Mouse (Mus musculus): ENCODE measurements around the gene Tmem39a. TPM values are rescaled to one million over a fixed set of nuclear protein-coding genes. Genes with fewer than 3 reads are reported as not detected.

Gene Tmem39a
- total and polyA plus RNA-seq, 2 experiments from 2014 or later: 23.3 to 28.7 TPM

- Histone ChIP-seq H3K4me1 (ENCODE audit: control insufficient read depth, insufficient read depth) (no peaks in the 10 kb centered on the region), H3K4me3 (ENCODE audit: low read depth, low read length) (no peak overlapping the region), H3K9ac (replicated peaks; ENCODE audit: low read depth, low read length) (no peak overlapping the region), H3K27ac (ENCODE audit: low read depth) (no peak overlapping the region), H3K27me3 (ENCODE audit: control insufficient read depth, insufficient read depth, low read length) (no peaks in the 10 kb centered on the region), H3K4me2 (ENCODE audit: low read depth, low read length) (no peak overlapping the region), H3K9me3 (replicated peaks; ENCODE audit: control insufficient read depth, low read length) (no peaks in the 10 kb centered on the region), H3K36me3 (replicated peaks; ENCODE audit: control insufficient read depth, insufficient read depth, low read length) (no peaks in the 10 kb centered on the region)
- DNase-seq (ENCODE audit: low spot score) (no peak), ATAC-seq (ENCODE audit: insufficient read depth, low read depth) (no peak)
- TF ChIP-seq CTCF (IDR thresholded peaks at IDR 0.05; ENCODE audit: low read depth) (no peak), EP300 (IDR thresholded peaks at IDR 0.05; ENCODE audit: low read depth) (no peak)
- WGBS: 76% methylated on average over 3 of the region's 3 CpGs
These were observed 2.5 kb upstream of the Tmem39a start for GRCm38 (mm10) chr16:38555988-38556387.

- no peaks in the 10 kb centered on the region for H3K9me3 ChIP-seq (replicated peaks; ENCODE audit: control insufficient read depth, low read length)
- peak; percentile 90 for DNase-seq (ENCODE audit: low spot score)
- peaks cover 5% of the 10 kb centered on the region for H3K4me1 ChIP-seq (ENCODE audit: control insufficient read depth, insufficient read depth)
- H3K27ac ChIP-seq (ENCODE audit: low read depth): peak overlapping the region; percentile 80
- no peaks in the 10 kb centered on the region for H3K27me3 ChIP-seq (ENCODE audit: control insufficient read depth, insufficient read depth, low read length)
- WGBS: 7% methylated on average over 37 of the region's 37 CpGs
- peak overlapping the region; percentile 85 for H3K9ac ChIP-seq (replicated peaks; ENCODE audit: low read depth, low read length)
- H3K4me2 ChIP-seq (ENCODE audit: low read depth, low read length): peak overlapping the region; percentile 65
- peak; percentile 97 for ATAC-seq (ENCODE audit: insufficient read depth, low read depth)
- TF ChIP-seq EP300 (IDR thresholded peaks at IDR 0.05; ENCODE audit: low read depth) (0 out of 2 replicates have a peak, but pooled peaks have one; percentile 49), CTCF (IDR thresholded peaks at IDR 0.05; ENCODE audit: low read depth) (no peak; the same call in 1 of the 2 replicates)
- H3K36me3 ChIP-seq (replicated peaks; ENCODE audit: control insufficient read depth, insufficient read depth, low read length): 0 out of 2 replicates have a peak, but pooled peaks cover 20% of the 10 kb centered on the region
- peak overlapping the region; percentile 89 for H3K4me3 ChIP-seq (ENCODE audit: low read depth, low read length)
These were observed 3.9 kb downstream of the Tmem39a start for GRCm38 (mm10) chr16:38562131-38562967.

GRCm38 (mm10) chr16:38562968-38563327, 4.5 kb downstream of the Tmem39a start:
- ATAC-seq (ENCODE audit: insufficient read depth, low read depth) (peak; percentile 57; the same call in 1 of the 2 replicates), DNase-seq (ENCODE audit: low spot score) (peak; percentile 9)
- Histone ChIP-seq H3K4me3 (ENCODE audit: low read depth, low read length) (peak overlapping the region; percentile 89), H3K27ac (ENCODE audit: low read depth) (peak overlapping the region; percentile 80), H3K9ac (replicated peaks; ENCODE audit: low read depth, low read length) (peak overlapping the region; percentile 85), H3K4me2 (ENCODE audit: low read depth, low read length) (peak overlapping the region; percentile 65), H3K4me1 (ENCODE audit: control insufficient read depth, insufficient read depth) (peaks cover 5% of the 10 kb centered on the region), H3K27me3 (ENCODE audit: control insufficient read depth, insufficient read depth, low read length) (no peaks in the 10 kb centered on the region), H3K36me3 (replicated peaks; ENCODE audit: control insufficient read depth, insufficient read depth, low read length) (peaks cover 20% of the 10 kb centered on the region; the same call in 1 of the 2 replicates), H3K9me3 (replicated peaks; ENCODE audit: control insufficient read depth, low read length) (no peaks in the 10 kb centered on the region)
- 0% methylated on average over 25 of the region's 25 CpGs for WGBS
- TF ChIP-seq CTCF (IDR thresholded peaks at IDR 0.05; ENCODE audit: low read depth): no peak
- TF ChIP-seq EP300 (IDR thresholded peaks at IDR 0.05; ENCODE audit: low read depth): no peak

GRCm38 (mm10) chr16:38563516-38563915, 5.0 kb downstream of the Tmem39a start:
- peaks cover 5% of the 10 kb centered on the region for H3K4me1 ChIP-seq (ENCODE audit: control insufficient read depth, insufficient read depth)
- H3K36me3 ChIP-seq (replicated peaks; ENCODE audit: control insufficient read depth, insufficient read depth, low read length): peaks cover 20% of the 10 kb centered on the region; the same call in 1 of the 2 replicates
- DNase-seq (ENCODE audit: low spot score): no peak
- H3K9me3 ChIP-seq (replicated peaks; ENCODE audit: control insufficient read depth, low read length): no peaks in the 10 kb centered on the region
- no peak for ATAC-seq (ENCODE audit: insufficient read depth, low read depth)
- no peaks in the 10 kb centered on the region for H3K27me3 ChIP-seq (ENCODE audit: control insufficient read depth, insufficient read depth, low read length)
- no peak overlapping the region for H3K27ac ChIP-seq (ENCODE audit: low read depth)
- H3K9ac ChIP-seq (replicated peaks; ENCODE audit: low read depth, low read length): peak overlapping the region; percentile 85
- peak overlapping the region; percentile 65 for H3K4me2 ChIP-seq (ENCODE audit: low read depth, low read length)
- WGBS: 20% methylated on average over 10 of the region's 10 CpGs
- H3K4me3 ChIP-seq (ENCODE audit: low read depth, low read length): peak overlapping the region; percentile 89
- TF ChIP-seq EP300 (IDR thresholded peaks at IDR 0.05; ENCODE audit: low read depth): no peak
- no peak for TF ChIP-seq CTCF (IDR thresholded peaks at IDR 0.05; ENCODE audit: low read depth)

- Histone ChIP-seq H3K27me3 (ENCODE audit: control insufficient read depth, insufficient read depth, low read length) (no peaks in the 10 kb centered on the region), H3K9me3 (replicated peaks; ENCODE audit: control insufficient read depth, low read length) (no peaks in the 10 kb centered on the region), H3K4me2 (ENCODE audit: low read depth, low read length) (no peak overlapping the region), H3K27ac (ENCODE audit: low read depth) (no peak overlapping the region), H3K4me3 (ENCODE audit: low read depth, low read length) (no peak overlapping the region), H3K4me1 (ENCODE audit: control insufficient read depth, insufficient read depth) (peaks cover 5% of the 10 kb centered on the region), H3K36me3 (replicated peaks; ENCODE audit: control insufficient read depth, insufficient read depth, low read length) (peaks cover 47% of the 10 kb centered on the region), H3K9ac (replicated peaks; ENCODE audit: low read depth, low read length) (no peak overlapping the region)
- TF ChIP-seq EP300 (IDR thresholded peaks at IDR 0.05; ENCODE audit: low read depth) (no peak), CTCF (IDR thresholded peaks at IDR 0.05; ENCODE audit: low read depth) (no peak)
- DNase-seq (ENCODE audit: low spot score): no peak
- 94% methylated on average over 5 of the region's 5 CpGs for WGBS
- no peak for ATAC-seq (ENCODE audit: insufficient read depth, low read depth)
These were observed 9.7 kb downstream of the Tmem39a start for GRCm38 (mm10) chr16:38568192-38568591.
